Mouse (Mus musculus): ENCODE results near the gene Ap3m1. TPM values are rescaled to one million over a fixed set of nuclear protein-coding genes. Genes with fewer than 3 reads are reported as not detected.

Ap3m1 gene
- polyA plus RNA-seq, 1 experiment from 2014 or later: 93.0 TPM

DNA sequence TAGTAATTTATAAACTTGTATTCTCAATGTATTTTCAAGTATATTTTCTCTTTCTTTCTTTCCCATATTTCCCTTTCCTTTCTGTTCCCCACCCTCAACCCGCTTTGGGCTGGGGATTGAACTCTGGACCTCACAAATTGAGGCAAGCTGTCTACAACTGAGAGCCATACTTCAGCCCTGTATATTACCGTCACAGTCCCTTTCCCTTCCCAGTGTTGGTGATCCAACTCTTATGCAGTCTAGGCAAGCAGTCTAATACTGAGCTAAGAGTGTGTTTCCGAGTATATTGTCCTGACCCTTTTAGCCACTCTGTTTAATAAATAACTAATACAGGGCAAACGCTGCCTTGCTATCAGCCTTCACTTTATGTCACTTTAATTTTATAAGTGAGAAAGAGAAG, 52.7 kb downstream of the Ap3m1 start:
- Histone ChIP-seq H3K4me2 (ENCODE audit: low read depth, low read length) (no peak overlapping the region), H3K4me1 (ENCODE audit: control insufficient read depth, insufficient read depth, low read length) (no peaks in the 10 kb centered on the region), H3K36me3 (ENCODE audit: control insufficient read depth, insufficient read depth, low read length) (no peaks in the 10 kb centered on the region), H3K27me3 (replicated peaks; ENCODE audit: control insufficient read depth, insufficient read depth, low read length) (no peaks in the 10 kb centered on the region), H3K9me3 (ENCODE audit: control insufficient read depth, low read length) (no peaks in the 10 kb centered on the region), H3K4me3 (ENCODE audit: low read length) (no peak overlapping the region), H3K27ac (ENCODE audit: low read length) (no peak overlapping the region), H3K9ac (ENCODE audit: low read depth, low read length) (no peak overlapping the region)
- peak; percentile 56; the same call in 1 of the 2 replicates for ATAC-seq
- 62% methylated on average over 4 of the region's 4 CpGs for WGBS

GRCm38 (mm10) chr14:20997548-20997947, 54.8 kb downstream of the Ap3m1 start:
- Histone ChIP-seq H3K4me1 (ENCODE audit: control insufficient read depth, insufficient read depth, low read length) (no peaks in the 10 kb centered on the region), H3K36me3 (ENCODE audit: control insufficient read depth, insufficient read depth, low read length) (no peaks in the 10 kb centered on the region), H3K9me3 (ENCODE audit: control insufficient read depth, low read length) (no peaks in the 10 kb centered on the region), H3K4me3 (ENCODE audit: low read length) (no peak overlapping the region), H3K27ac (ENCODE audit: low read length) (no peak overlapping the region), H3K9ac (ENCODE audit: low read depth, low read length) (no peak overlapping the region), H3K4me2 (ENCODE audit: low read depth, low read length) (no peak overlapping the region), H3K27me3 (replicated peaks; ENCODE audit: control insufficient read depth, insufficient read depth, low read length) (no peaks in the 10 kb centered on the region)
- ATAC-seq: no peak
- whole genome bisulfite sequencing: 66% methylated on average over 3 of the region's 3 CpGs

- no peaks in the 10 kb centered on the region for H3K27me3 ChIP-seq (replicated peaks; ENCODE audit: control insufficient read depth, insufficient read depth, low read length)
- no peak overlapping the region for H3K4me2 ChIP-seq (ENCODE audit: low read depth, low read length)
- H3K9me3 ChIP-seq (ENCODE audit: control insufficient read depth, low read length): no peaks in the 10 kb centered on the region
- 66% methylated on average over 5 of the region's 5 CpGs for WGBS
- no peak overlapping the region for H3K9ac ChIP-seq (ENCODE audit: low read depth, low read length)
- H3K4me1 ChIP-seq (ENCODE audit: control insufficient read depth, insufficient read depth, low read length): no peaks in the 10 kb centered on the region
- no peak overlapping the region for H3K4me3 ChIP-seq (ENCODE audit: low read length)
- H3K36me3 ChIP-seq (ENCODE audit: control insufficient read depth, insufficient read depth, low read length): no peaks in the 10 kb centered on the region
- no peak for ATAC-seq
- no peak overlapping the region for H3K27ac ChIP-seq (ENCODE audit: low read length)
Measured at GRCm38 (mm10) chr14:20996361-20996760, 55.9 kb downstream of the Ap3m1 start.

GRCm38 (mm10) chr14:20995497-20995896, 56.8 kb downstream of the Ap3m1 start:
- WGBS: 89% methylated on average over 2 of the region's 2 CpGs

DNA sequence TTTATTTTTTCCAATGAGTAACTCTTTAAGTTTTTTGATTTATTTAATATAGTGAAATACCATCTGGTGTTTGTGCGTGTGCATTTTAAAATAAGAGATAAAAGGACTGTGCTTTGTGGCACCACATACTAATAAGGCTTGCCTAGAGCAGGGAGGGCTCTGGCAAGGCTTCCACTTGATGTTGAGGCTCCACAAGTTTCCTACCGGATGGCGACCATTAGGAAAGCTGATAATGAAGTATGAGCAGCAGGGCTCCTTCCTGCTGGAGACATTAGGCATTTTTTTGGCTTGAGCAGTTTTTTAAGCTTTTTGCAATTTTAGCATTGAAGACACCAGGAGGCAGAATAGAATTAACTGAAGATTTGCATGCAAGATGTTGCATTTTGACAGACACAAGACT, 57.8 kb downstream of the Ap3m1 start:
- no peak for ATAC-seq
- 71% methylated on average over 3 of the region's 3 CpGs for WGBS
- H3K27me3 ChIP-seq (replicated peaks; ENCODE audit: control insufficient read depth, insufficient read depth, low read length): no peaks in the 10 kb centered on the region
- H3K9ac ChIP-seq (ENCODE audit: low read depth, low read length): no peak overlapping the region
- no peaks in the 10 kb centered on the region for H3K36me3 ChIP-seq (ENCODE audit: control insufficient read depth, insufficient read depth, low read length)
- H3K4me1 ChIP-seq (ENCODE audit: control insufficient read depth, insufficient read depth, low read length): no peaks in the 10 kb centered on the region
- H3K27ac ChIP-seq (ENCODE audit: low read length): no peak overlapping the region
- no peaks in the 10 kb centered on the region for H3K9me3 ChIP-seq (ENCODE audit: control insufficient read depth, low read length)
- no peak overlapping the region for H3K4me2 ChIP-seq (ENCODE audit: low read depth, low read length)
- no peak overlapping the region for H3K4me3 ChIP-seq (ENCODE audit: low read length)

More at GRCm38 (mm10) chr14:20995497-20995896, 56.8 kb downstream of the Ap3m1 start:
- Histone ChIP-seq H3K27ac (ENCODE audit: low read length) (no peak overlapping the region), H3K4me2 (ENCODE audit: low read depth, low read length) (no peak overlapping the region), H3K9me3 (ENCODE audit: control insufficient read depth, low read length) (no peaks in the 10 kb centered on the region), H3K4me1 (ENCODE audit: control insufficient read depth, insufficient read depth, low read length) (no peaks in the 10 kb centered on the region), H3K9ac (ENCODE audit: low read depth, low read length) (no peak overlapping the region), H3K36me3 (ENCODE audit: control insufficient read depth, insufficient read depth, low read length) (no peaks in the 10 kb centered on the region), H3K27me3 (replicated peaks; ENCODE audit: control insufficient read depth, insufficient read depth, low read length) (no peaks in the 10 kb centered on the region), H3K4me3 (ENCODE audit: low read length) (no peak overlapping the region)
- ATAC-seq: no peak

GRCm38 (mm10) chr14:20993067-20993691, 59.1 kb downstream of the Ap3m1 start:
- WGBS: 41% methylated on average over 3 of the region's 3 CpGs
- Histone ChIP-seq H3K4me1 (ENCODE audit: control insufficient read depth, insufficient read depth, low read length) (no peaks in the 10 kb centered on the region), H3K4me3 (ENCODE audit: low read length) (no peak overlapping the region), H3K4me2 (ENCODE audit: low read depth, low read length) (no peak overlapping the region), H3K36me3 (ENCODE audit: control insufficient read depth, insufficient read depth, low read length) (no peaks in the 10 kb centered on the region), H3K9me3 (ENCODE audit: control insufficient read depth, low read length) (no peaks in the 10 kb centered on the region), H3K27me3 (replicated peaks; ENCODE audit: control insufficient read depth, insufficient read depth, low read length) (no peaks in the 10 kb centered on the region), H3K27ac (ENCODE audit: low read length) (no peak overlapping the region), H3K9ac (ENCODE audit: low read depth, low read length) (no peak overlapping the region)
- ATAC-seq: peak; percentile 69

GRCm38 (mm10) chr14:20991492-20991891, 60.8 kb downstream of the Ap3m1 start:
- Histone ChIP-seq H3K4me3 (ENCODE audit: low read length) (no peak overlapping the region), H3K4me2 (ENCODE audit: low read depth, low read length) (no peak overlapping the region), H3K9me3 (ENCODE audit: control insufficient read depth, low read length) (no peaks in the 10 kb centered on the region), H3K27ac (ENCODE audit: low read length) (no peak overlapping the region), H3K27me3 (replicated peaks; ENCODE audit: control insufficient read depth, insufficient read depth, low read length) (no peaks in the 10 kb centered on the region), H3K4me1 (ENCODE audit: control insufficient read depth, insufficient read depth, low read length) (no peaks in the 10 kb centered on the region), H3K9ac (ENCODE audit: low read depth, low read length) (no peak overlapping the region), H3K36me3 (ENCODE audit: control insufficient read depth, insufficient read depth, low read length) (no peaks in the 10 kb centered on the region)
- WGBS: 69% methylated on average over 1 of the region's 1 CpGs
- ATAC-seq: peak; percentile 65

DNA sequence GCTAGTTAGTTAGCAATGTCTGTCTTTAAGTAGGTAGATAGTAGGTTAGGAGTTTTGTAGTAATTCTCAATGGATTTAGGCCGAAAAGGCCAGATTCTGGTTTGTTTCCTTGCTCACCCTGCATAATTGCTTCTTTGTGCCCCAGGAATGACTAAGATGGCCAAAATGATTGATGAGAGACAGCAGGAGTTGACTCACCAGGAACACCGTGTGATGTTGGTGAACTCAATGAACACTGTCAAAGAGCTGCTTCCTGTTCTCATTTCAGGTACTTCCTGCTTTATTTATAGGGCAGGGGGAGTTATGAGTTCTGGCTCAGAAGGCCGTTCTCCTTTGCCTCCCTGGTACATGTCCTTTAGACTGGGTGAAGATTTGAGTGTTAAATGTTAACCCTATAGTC, 66.8 kb downstream of the Ap3m1 start:
- Histone ChIP-seq H3K4me3 (ENCODE audit: low read length) (no peak overlapping the region), H3K9me3 (ENCODE audit: control insufficient read depth, low read length) (no peaks in the 10 kb centered on the region), H3K36me3 (ENCODE audit: control insufficient read depth, insufficient read depth, low read length) (0 out of 2 replicates have a peak, but pooled peaks cover 3% of the 10 kb centered on the region), H3K27ac (ENCODE audit: low read length) (no peak overlapping the region), H3K4me1 (ENCODE audit: control insufficient read depth, insufficient read depth, low read length) (no peaks in the 10 kb centered on the region), H3K4me2 (ENCODE audit: low read depth, low read length) (no peak overlapping the region), H3K9ac (ENCODE audit: low read depth, low read length) (no peak overlapping the region), H3K27me3 (replicated peaks; ENCODE audit: control insufficient read depth, insufficient read depth, low read length) (no peaks in the 10 kb centered on the region)
- WGBS: 54% methylated on average over 3 of the region's 3 CpGs
- ATAC-seq: no peak

DNA sequence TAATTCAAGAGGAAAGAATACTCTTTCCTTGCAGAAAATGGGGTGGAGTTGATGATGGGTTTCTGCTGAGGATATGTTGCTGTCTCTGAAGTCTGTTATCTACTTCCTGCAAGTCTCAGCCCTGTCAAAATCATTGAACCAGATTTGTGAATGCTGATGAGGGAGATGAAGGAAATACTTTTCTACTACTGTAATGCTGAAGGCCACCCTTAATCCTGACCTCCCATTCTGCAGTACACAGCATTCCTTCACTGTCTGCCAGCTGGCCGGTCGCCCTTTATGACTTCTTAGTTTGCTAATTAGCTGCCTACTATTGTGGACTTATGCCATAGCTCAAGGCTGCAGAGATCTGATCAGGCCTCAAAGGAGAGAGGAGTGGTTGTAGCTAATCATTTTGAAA, 68.5 kb downstream of the Ap3m1 start:
- H3K9ac ChIP-seq (ENCODE audit: low read depth, low read length): no peak overlapping the region
- H3K27me3 ChIP-seq (replicated peaks; ENCODE audit: control insufficient read depth, insufficient read depth, low read length): no peaks in the 10 kb centered on the region
- no peak overlapping the region for H3K27ac ChIP-seq (ENCODE audit: low read length)
- H3K9me3 ChIP-seq (ENCODE audit: control insufficient read depth, low read length): no peaks in the 10 kb centered on the region
- H3K4me2 ChIP-seq (ENCODE audit: low read depth, low read length): no peak overlapping the region
- no peak for ATAC-seq
- 53% methylated on average over 2 of the region's 2 CpGs for WGBS
- no peaks in the 10 kb centered on the region for H3K4me1 ChIP-seq (ENCODE audit: control insufficient read depth, insufficient read depth, low read length)
- 0 out of 2 replicates have a peak, but pooled peaks cover 3% of the 10 kb centered on the region for H3K36me3 ChIP-seq (ENCODE audit: control insufficient read depth, insufficient read depth, low read length)
- H3K4me3 ChIP-seq (ENCODE audit: low read length): no peak overlapping the region

Measured in intestine, embryonic 16.5 days (tissue).